Mouse (Mus musculus) layer of hippocampus, adult 9-10 months (tissue): Measurements from ENCODE around the gene Anapc13.

Experiments
- DNase-seq: peaks from one replicate; pipeline ENCODE4 v3.0.0; 2022; ENCODE audit warnings: low spot score

Anapc13 gene

DNA sequence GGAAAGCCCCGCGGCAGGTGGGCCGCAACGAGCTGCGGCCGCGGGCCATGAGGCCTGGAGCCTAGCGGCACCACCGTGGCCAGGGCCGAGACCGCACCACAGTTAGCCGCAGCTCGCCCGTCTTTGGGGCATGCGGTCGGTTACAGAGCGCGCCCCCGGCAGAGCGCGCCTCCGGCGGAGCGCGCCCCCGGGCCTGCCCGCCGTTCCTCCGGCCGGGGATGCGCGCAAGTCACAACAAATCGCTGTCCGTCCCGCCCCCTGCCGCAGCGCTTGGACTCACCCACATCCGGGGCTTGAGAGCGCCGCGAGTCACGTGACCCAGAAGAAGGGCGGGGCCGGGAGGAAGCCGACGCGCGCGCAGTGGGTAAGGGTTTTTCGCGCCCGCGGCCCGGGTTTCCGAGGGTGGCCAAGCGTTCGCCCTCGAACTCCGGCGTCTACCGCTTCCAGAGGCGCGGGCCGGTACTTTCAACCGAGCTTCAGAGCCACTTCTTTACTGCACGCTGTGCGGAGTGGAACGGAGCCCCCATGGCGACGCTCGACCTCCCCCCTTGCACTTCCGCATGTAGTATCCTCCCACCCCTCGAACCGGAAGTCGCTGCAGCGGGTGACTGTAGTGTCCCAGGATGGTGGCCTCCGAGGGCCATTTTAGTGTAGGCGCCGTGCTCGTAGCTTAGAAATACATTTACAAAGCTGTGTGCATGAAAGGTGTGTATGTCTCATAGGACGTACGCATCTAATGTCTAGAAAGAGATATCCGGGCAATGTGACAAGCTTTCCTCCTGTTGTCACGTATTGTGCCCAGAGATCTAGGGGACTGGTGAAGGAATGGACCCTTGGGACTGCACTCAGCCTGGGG lies at the start of gene Anapc13, which contains the start of gene Cep63:
Anapc13 (plus strand) TSS at position 314 of the 856 bp plus-strand sequence.
Cep63 (minus strand) TSS at position 552 of the 856 bp plus-strand sequence.
- peak; percentile 95 for DNase-seq

DNA sequence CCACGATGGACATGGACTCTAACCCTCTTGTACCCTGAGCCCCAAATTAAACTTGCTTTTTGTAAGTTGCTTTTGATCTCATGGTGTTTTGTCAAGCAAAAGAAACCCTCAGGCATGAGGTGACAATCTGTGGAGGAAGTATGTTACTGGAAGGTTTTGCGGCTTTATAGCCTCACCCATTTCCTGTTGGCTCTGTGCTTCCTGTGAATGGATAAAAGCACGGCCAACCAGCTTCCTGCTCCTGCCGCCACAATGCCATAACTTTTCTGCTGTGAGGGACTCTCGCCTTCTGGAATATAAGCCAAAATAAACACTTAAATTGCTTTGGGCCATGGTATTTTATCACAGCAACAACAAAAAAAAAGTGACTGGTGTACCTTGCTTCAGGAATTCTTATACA lies 48.6 kb upstream of the Anapc13 start:
- DNase-seq = no peak

DNA sequence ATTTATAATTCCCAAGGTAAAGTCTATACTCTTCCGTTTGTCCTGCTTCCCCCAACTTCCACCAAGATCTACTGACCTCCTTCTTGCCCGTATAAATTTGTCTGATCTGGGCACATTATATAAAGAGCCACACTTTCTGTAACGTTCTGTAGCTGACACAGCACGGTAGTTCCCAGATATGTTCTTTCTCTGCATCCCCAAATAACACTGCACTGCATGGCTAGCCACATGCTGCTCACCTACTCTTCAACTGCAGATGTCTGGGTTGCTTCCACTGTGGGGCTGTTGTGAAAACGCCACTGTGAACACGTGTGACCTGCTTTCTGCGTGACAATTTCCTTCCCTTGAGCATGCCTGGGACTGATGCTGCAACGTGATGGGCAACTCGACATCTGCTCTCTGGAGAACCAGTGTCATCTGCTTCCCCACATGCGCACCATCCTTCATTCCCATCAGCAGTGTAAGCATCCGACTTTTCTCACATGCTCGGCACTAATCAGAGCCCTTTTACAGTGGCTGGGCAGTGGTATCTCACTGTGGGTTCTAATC lies 44.1 kb upstream of the Anapc13 start:
- DNase-seq = no peak

DNA sequence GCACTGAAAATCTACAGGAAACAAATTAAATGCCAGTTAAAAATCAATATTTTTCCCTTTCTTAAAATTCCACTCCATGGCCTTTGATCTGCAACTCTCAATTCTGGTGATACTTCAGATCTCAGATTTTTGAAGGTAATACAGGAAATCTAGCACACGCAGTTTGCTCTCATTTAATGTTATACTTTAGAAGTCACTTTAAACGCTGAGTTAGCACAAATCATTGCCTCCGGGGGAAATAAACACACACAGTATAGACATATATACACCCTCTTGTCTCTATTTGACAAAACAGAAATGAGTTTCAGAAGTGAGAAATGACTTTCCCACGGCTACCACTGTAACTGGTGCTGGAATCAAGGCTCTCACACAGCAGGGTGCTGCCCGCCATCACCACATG lies 38.7 kb upstream of the Anapc13 start:
- no peak for DNase-seq

DNA sequence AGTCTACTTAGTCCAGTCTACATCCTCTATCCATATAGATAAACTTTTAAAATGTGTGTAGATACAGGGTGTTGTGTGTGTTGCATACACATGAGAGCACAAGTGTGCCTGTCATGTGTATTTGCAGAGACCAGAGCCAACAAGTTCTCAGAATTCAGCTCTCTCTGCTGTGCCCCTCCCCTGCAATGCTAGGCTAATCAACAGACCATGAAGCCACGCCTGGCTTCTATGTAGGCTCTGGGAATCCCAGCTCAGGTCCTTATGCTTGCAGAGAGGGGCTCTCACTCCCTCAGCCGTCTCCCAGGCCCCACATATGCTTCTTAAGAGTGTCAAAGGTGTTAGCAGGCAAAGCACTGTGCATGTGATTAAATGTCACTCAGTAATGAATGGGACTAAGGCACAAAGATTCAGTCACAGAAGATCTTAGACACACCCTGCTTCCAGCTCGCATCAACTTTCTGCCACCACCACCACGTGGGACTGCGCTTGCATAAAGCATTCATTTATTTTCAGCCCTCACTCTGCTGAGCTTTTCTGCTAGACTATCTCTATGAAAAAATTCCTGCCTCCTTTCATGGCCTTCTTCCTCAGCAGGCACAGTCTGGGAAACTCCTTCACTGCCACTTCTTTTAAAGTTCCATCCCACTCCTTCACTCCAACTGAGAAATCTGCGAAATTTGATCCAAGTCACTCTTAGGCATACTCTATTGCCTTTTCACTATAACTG lies 31.3 kb upstream of the Anapc13 start:
- DNase-seq = no peak

DNA sequence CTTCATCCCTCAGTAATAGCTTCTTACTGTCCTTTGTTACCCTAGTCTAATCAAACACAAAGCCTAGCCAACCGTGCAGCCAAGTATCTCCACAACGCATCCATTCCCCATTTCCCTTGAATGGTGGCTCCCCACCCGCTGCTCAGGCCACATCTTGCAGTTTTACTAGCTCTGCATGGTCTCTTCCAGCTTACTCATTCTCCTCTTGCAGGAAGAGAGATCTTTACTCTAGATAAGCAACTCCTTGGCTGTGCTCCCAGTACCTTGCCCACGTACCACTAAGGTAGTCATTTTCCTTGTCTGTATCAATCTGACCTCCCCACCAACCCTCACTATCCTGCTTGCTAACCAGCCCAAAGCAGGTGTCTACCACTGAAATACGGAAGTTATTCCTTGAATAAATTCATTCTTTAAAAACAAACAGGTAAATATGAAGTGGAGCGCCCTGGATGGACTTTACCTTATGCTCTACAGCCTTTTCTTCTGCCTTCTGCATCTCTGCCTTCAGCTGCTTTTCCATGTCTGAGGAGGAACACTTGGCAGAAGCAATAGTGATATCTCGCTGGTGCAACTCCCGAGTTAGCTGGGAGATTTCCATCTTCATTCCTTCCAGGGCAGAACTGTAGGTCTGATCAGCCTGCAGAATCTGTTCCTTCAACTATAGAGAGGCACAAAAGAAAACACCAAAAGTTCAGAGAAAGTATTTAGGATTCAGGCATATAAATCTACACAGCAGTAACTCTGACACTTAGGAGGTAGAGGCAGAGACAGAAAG lies 30.2 kb upstream of the Anapc13 start:
- no peak for DNase-seq

DNA sequence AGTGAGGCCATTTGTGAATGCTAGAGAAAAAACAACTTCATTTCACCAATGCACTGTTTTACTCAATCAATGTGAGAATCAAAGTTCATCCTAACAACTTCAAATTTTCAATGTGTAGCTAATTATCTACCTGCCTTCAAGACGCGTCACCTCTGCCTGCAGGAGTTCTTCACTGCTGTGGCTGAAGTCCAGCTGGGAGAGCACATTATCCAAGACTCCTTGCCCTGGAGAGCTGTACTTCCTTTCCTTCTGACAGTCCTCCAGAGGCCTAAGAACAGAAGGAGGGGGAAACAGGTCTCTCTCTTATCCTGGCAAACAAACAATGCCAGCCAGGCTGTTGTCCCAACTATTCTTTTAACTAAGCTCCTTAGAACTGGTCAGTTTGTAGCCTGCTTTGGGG lies 24.9 kb upstream of the Anapc13 start:
- no peak for DNase-seq

DNA sequence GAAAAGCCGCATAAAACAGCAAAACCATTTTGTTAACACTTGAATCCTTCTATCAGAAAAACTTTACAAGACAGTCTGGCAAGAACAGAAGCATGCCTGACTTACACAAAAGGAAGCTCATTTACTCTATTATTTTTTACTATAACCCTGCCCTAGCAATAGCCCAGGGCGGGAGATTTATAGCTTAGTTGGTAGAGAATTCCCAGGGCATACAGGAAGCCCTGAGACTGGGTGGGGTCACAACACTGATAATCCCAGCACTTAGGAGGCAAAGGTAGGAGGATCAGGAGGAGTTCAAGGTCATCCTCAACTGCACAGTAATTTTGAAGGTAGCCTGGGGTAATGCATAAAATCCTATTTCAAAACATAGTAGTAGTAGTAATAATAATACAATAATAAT lies 24.4 kb upstream of the Anapc13 start:
- DNase-seq = no peak

DNA sequence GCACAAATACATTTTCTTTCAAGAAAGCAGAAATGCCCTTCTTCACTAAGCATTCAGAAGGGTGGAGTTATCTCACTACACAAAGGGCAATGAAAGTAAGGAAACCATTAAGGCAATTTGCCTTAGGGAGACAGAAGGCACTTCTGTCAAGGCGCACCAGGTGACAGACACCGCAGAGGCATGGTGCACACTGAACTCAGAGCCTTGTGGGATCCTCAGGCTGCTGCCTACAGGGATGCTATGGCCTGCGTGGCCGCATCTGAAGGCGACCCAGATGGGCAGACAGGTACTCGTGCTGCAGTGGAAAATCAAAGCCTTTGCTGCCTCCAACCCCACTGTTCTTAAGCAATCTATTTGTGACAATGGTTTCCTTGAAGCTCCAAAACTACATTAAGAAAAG lies 20.9 kb upstream of the Anapc13 start:
- no peak for DNase-seq

DNA sequence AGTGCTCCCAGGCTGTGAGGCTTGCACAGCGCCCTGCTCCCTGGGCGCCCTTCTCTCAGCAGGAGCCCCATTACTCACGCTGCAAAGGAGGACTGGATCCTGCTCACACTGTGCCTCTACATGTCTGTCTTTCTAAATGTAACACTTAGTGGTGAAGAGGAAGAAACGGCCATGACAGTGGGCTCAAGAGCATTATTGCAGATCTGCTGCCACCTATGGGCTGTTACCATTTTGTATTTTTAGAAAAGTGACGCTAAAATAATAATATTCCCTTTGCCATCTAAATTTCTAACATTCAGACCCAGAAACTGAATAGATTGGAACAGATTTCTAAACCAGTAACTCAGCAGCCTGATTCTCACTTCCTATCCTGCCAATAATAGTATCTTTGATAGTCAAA lies 18.6 kb upstream of the Anapc13 start:
- no peak for DNase-seq

DNA sequence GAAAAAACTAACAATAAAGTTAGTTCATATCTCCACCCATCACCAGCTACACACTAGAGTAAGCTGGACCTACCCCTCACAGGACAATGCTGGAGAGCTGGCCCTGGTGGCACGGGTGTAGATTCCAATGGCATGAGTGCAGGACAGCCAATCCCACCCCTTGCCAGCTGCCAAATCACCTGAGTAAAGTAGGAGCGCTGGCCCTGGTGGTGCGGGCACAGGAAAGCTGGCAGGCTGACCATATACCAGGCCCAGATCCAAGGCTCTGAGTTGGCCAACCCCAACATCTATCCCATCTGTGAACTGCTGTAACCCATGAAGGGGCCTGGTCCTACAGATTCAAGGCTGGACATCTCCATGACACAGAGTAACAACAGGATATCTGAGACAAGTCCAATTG lies 16.9 kb upstream of the Anapc13 start:
- no peak for DNase-seq

DNA sequence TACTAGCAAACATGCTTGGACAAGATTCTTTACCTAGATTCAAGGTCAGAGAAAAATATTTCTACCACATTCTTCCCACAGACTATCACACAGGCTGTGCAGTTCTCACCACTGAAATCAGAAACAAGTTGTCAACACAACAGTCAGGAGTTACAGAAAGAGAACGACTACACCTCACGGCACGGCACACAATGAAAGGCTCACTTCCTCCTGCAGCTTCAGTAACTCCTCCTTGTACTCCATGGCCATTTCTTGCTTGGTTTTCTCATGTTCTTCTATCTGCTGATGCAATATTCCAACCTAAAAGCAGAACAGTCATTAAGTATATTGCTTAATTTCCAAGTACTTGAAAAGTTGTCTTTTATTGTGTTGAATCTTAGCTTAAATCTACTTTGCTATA lies 11.0 kb upstream of the Anapc13 start:
- DNase-seq = no peak

DNA sequence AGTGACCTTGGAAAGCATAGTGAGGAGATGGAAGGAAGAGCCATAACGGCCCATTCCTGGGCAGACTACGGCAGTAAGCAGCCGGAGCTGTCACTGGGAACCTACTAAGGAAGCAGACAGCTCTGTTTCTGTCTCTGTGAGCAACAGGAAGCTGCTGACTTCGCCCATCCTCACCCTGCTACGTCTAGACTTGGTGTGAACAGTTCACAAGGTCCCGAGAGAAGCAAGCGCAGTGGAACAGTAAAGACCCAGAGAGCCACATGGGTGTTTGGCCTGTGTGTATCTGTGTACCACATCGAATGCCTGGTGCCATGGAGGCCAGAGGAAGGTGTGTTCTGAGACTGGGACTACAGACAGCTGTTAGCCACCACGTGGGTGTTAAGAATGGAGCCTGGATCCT lies 9.8 kb upstream of the Anapc13 start:
- no peak for DNase-seq

DNA sequence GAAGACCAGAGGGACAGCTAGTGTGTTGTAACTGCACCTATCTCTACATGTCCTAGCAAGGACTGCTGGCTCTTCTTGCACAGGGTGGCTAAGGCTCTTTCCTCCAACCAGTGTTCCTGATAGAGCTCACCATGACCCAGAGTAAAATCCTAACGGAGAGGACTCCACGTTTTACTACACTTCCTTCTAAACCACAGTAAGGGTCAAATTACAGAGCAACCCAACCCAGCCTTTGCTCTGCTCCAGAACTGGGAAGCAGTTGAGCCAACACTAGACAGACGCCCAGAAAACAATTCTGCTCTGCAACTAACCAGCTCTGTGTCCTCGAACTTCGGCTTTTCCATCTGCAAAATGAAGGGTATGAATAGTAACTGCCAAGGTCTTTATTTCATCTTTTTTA lies 4.7 kb upstream of the Anapc13 start:
- no peak for DNase-seq

DNA sequence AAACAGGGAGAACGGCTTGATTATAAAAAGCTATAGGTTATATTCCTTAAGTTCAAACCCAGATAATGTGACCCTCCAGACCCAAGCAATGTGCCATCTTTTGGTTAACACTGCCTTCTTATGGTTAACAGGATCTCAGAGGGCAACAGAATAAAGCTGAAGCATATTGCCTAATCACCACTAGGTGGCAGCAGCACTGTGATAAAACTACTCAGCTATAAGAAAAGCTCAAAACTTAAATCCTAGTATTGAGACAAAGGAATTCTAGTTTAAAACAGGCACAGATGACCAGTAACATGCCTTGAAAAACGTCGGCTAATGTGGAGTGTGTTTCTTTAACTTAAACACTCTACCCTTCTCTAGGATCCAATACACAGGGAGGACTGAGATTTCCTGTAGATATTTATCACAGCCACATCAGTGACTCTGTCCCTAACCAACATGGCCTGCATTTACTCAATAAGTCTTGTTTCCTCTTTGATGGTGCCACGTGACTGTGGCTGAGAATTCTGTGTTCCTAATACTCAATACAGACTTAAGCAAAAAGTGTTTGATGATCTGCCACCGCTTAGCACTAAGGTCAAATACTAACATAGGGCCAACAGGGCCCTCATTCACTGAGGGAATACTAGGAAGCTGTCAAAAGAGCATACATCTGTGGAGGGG lies 3.8 kb upstream of the Anapc13 start:
- peak; percentile 57 for DNase-seq

DNA sequence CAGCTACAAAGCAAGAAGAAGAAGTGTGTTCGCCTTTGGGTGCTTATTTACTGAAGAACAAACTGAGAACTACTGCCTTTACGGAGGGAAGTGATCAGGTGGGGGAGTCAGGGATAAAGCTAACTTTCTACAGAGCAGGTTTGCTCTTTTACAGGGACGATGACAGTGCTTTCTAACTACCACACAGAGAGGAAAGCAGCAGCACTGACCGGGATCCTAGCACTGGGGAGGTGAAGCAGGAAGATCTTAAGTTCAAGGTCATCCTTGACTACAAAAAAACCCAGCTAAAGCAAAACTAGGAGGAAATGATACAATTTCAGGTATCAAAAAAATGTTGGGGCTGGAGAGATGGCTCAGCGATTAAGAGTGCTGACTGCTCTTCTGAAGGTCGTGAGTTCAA lies 3.2 kb upstream of the Anapc13 start:
- DNase-seq = no peak

DNA sequence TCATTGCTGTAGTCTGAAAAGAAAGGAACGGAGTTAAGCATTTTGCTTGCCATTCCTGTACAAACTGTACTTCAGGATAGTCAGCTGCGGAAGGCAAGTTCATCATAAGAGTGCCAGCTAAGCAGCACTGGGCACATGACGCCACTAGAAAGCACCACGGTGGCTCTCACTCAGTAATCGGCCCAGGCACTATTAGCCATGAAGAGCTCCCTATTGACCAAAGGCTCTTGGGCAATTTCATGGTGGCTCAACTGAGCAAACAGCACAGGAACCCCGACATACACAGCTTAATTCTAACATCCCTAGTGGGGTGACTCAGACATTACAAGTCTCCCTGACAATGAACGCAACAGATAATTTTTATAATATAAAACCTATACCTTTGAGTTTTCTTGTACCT lies 2.5 kb upstream of the Anapc13 start:
- no peak for DNase-seq

DNA sequence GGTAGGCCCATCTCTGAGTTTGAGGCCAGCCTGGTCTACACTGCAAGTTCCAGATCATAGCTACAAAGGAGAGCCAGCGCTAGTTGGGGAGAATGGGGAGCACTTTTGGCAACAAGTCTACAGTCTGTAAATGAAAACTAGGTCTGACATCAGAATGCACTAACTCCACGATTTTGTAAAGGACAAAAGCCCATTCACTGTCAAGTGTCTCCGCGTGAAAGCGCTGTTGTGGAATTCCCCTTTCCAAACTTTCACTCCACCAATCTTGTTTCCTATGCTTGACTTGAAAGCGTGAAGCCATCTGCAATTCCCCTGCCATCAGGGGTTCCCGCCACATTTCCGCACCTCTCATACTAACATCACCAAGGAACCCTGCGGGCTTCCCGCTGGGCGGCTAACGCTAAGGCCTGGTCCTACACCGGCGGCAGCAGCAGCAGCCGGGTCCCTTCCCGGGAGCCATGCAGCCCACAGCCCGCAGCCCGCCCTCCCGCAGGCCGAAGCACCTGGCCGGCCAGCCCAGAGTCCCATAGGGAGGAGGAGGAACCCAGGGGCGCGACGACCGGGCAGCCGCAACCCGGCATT lies 604 bp upstream of the Anapc13 start:
- DNase-seq = no peak

DNA sequence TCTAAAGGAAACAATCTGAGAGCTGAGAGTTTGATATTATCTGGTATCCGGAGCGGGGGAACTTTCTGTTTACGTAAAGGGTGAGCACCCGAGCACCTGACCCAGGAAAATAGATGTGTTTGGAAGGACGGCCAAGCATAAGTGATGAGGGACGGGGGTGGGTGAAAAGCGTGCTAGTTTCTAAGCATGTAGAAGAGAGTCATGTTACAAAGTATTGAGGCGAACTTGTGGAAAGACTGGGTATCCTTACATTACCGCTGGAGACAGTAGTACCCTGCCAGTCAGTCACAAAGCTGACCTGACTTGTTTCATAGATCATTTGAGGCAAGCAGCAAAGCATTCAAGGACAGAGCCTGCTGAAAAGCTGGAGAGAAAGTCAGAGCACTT lies 736 bp downstream of the Anapc13 start:
- DNase-seq = no peak

DNA sequence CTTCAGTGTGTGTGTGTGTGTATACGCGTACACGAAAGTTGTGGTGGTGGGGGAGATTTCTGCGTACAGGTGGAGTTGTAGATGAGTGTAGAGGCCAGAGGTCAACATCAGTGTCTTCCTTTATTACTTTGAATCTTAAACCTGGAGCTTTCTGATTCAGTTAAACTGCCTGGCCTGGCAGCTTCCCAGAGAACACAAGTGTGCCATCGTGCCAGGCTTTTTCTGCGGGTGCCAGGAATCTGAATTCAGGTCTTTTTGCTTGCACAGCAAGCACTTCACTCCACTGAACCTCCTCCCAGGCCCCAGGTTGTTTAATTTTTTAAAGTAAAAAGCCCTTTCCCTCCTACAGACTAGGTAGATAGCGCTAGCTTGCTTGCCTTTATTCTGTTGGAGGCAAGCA lies 1.3 kb downstream of the Anapc13 start:
- no peak for DNase-seq

DNA sequence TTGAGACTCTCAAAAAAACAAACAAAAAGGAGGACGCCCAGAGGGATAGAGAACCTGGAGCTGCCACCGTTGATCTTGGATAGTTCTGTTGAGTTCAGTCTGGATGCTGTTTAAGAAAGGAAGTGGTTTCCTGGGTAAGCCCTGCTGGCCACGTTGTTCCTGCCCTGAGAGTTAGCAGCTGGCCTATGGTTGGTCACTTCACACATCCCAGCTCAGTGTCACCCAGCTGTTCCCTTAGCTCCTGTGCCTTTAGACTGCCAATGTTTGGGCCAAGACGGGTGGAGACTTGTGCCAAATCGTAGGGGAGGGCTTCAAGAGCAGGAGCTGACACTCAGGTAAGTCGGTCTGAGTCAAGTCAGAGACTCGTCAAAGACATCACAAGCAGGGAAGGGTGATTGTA lies 3.0 kb downstream of the Anapc13 start:
- no peak for DNase-seq
